Mouse (Mus musculus): ENCODE data around the gene H2-Ob. TPM values are rescaled to one million over a fixed set of nuclear protein-coding genes. Genes with fewer than 3 reads are reported as not detected.
A peak's percentile ranks its signal among the peaks of the same experiment; 100 is the strongest.

Gene H2-Ob
- total RNA-seq, 2 experiments from 2014 or later, result 0.16 to 0.18 TPM

DNA sequence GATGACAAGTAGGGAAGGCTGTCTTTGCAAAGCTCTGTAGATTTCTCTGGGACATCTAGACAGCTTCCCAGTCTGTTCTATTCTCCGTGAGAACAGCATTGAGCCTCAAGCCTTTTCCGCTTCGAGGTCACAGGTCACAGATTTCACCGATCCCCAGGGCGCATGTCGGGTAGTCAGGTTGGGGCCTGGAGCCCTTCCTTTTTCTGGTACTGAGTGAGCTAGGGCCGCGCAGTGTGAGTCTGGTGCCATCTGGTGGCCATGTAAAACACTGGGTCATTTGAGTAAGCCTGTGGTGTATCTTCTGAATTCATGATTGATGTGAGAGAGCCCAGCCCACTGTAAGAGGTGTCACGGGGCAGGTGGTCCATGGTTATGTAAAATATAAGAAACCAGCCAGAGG lies 3.8 kb upstream of the H2-Ob start:
- Histone ChIP-seq H3K27ac (no peak overlapping the region), H3K4me3 (no peak overlapping the region)
- intact Hi-C loops (cut with DNase I), result loop anchor here (2.0 to 5.0 kb wide), 2 partner anchors 64 to 158 kb away; no protein-coding TSS in a partner anchor
- peak; percentile 68 for DNase-seq (ENCODE audit: extremely low spot score in 1 of 2, low spot score in 2 of 2)
- TF ChIP-seq CTCF (IDR thresholded peaks at IDR 0.05), result peak; percentile 91

- TF ChIP-seq CTCF (IDR thresholded peaks at IDR 0.05), result no peak
- intact Hi-C loops (cut with DNase I), result loop anchor here (5.0 kb wide), 1 partner anchor 159 kb away; no protein-coding TSS in a partner anchor
Observed at GRCm38 (mm10) chr17:34236691-34237090, 2.0 kb upstream of the H2-Ob start.

DNA sequence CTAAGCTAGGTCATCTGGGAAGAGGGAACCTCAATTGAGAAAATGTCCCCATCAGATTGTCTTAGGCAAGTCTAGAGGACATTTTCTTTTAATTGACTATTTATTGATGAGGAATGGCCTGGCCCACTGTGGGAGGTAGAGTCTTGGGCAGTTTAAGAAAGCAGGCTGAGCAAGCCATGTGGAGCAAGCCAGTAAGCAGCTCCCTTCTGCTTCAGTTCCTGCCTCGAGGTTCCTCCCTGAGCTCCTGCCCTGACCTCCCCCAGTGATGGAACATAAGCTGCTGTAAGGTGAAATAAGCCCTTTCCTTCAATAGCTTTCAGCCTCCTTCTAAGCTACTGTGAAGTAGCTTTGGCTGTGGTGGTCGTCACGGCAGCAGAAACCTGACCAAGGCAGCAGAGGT lies 962 bp upstream of the H2-Ob start:
- H3K4me3 ChIP-seq, result no peak overlapping the region
- TF ChIP-seq CTCF (IDR thresholded peaks at IDR 0.05), result no peak
- no peak overlapping the region for H3K27ac ChIP-seq
- intact Hi-C loops (cut with DNase I), result loop anchor here (5.0 kb wide), 1 partner anchor 160 kb away; no protein-coding TSS in a partner anchor
- no peak for DNase-seq (ENCODE audit: extremely low spot score in 1 of 2, low spot score in 2 of 2)

More at GRCm38 (mm10) chr17:34236691-34237090, 2.0 kb upstream of the H2-Ob start:
- Histone ChIP-seq H3K27ac (no peak overlapping the region), H3K4me3 (no peak overlapping the region)
- no peak for DNase-seq (ENCODE audit: extremely low spot score in 1 of 2, low spot score in 2 of 2)

- Histone ChIP-seq H3K4me3 (no peak overlapping the region), H3K27ac (no peak overlapping the region)
- DNase-seq (ENCODE audit: extremely low spot score in 1 of 2, low spot score in 2 of 2), result no peak
- no peak for TF ChIP-seq CTCF (IDR thresholded peaks at IDR 0.05)
- intact Hi-C loops (cut with DNase I), result loop anchor here (5.0 to 10.0 kb wide), 2 partner anchors 162 to 325 kb away; partner anchors contain the start of gene Notch4
Observed at GRCm38 (mm10) chr17:34239601-34240041, 918 bp downstream of the H2-Ob start.

- TF ChIP-seq CTCF (IDR thresholded peaks at IDR 0.05), result no peak
- DNase-seq (ENCODE audit: extremely low spot score in 1 of 2, low spot score in 2 of 2), result no peak
- Histone ChIP-seq H3K27ac (no peak overlapping the region), H3K4me3 (no peak overlapping the region)
- intact Hi-C loops (cut with DNase I), result loop anchor here (10.0 kb wide), 1 partner anchor 324 kb away; the partner anchor contains the start of gene Notch4
Observed at GRCm38 (mm10) chr17:34240366-34240765, 1.7 kb downstream of the H2-Ob start.

DNA sequence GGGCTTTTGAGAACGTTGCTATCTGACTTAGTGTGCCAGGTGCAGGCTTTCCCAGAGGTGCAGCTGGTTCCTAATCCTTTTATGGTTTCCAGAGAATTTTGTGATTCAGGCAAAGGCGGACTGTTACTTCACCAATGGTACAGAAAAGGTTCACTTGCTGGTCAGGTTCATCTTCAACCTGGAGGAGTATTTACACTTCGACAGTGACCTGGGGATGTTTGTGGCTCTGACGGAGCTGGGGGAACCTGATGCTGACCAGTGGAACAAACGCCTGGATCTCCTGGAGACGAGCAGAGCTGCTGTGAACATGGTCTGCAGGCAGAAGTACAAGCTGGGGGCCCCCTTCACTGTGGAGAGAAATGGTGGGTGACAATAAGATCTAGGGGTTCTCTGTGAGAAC lies 2.2 kb downstream of the H2-Ob start:
- TF ChIP-seq CTCF (IDR thresholded peaks at IDR 0.05), result no peak
- no peak for DNase-seq (ENCODE audit: extremely low spot score in 1 of 2, low spot score in 2 of 2)
- intact Hi-C loops (cut with DNase I), result loop anchor here (10.0 kb wide), 1 partner anchor 324 kb away; the partner anchor contains the start of gene Notch4
- Histone ChIP-seq H3K4me3 (no peak overlapping the region), H3K27ac (no peak overlapping the region)

DNA sequence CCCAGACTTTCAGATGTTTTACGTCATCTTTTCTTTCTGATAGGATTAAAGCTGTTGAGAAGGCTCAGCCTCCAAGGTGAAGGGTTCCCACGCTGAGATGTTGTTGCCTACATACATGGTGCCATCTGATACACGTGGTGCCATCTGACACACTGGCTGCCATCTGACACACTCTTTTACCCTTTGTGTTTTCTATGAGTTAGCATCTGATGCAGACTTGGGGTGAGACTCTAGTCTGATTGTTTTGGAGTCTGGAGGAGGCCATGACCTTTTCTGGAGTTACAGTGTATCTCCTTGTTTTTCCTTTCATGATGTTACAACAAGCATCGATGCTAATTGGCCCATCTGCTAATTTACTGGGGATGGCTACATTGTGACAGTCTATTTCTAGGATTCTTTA lies 6.0 kb downstream of the H2-Ob start:
- DNase-seq (ENCODE audit: extremely low spot score in 1 of 2, low spot score in 2 of 2), result no peak

GRCm38 (mm10) chr17:34247047-34247446 lies 8.3 kb downstream of the H2-Ob start:
- TF ChIP-seq CTCF (IDR thresholded peaks at IDR 0.05), result peak; percentile 42
- no peak for DNase-seq (ENCODE audit: extremely low spot score in 1 of 2, low spot score in 2 of 2)
- intact Hi-C loops (cut with DNase I), result loop anchor here (1.0 to 10.0 kb wide), 2 partner anchors 66 to 318 kb away; partner anchors contain the start of gene Notch4
- H3K27ac ChIP-seq, result no peak overlapping the region
- no peak overlapping the region for H3K4me3 ChIP-seq

More for the DNA sequence above, 6.0 kb downstream of the H2-Ob start:
- Histone ChIP-seq H3K4me3 (no peak overlapping the region), H3K27ac (no peak overlapping the region)
- TF ChIP-seq CTCF (IDR thresholded peaks at IDR 0.05), result no peak
- intact Hi-C loops (cut with DNase I), result loop anchor here (10.0 kb wide), 1 partner anchor 320 kb away; the partner anchor contains the start of gene Notch4

DNA sequence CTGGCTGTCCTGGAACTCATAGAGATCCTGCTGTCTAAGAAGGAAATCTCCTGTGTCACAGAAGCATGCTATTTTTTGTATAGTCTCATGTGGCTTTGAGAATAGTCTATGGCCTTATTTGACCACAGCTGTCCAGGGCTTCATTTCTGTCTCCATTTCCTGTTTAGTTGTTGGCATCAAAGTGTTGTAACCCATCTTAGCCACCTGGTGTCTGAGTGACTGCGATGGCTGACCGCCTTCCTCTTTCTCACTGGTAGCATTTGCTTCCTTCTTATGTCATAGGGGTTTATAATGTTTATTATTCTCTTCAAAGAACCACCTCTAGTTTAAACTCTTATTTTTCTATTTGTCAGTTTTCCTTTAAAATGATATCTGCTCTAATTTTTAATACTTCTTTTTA lies 10.1 kb downstream of the H2-Ob start:
- no peak overlapping the region for H3K4me3 ChIP-seq
- intact Hi-C loops (cut with DNase I), result loop anchor here (10.0 kb wide), 1 partner anchor 316 kb away; the partner anchor contains the start of gene Notch4
- H3K27ac ChIP-seq, result no peak overlapping the region
- no peak for DNase-seq (ENCODE audit: extremely low spot score in 1 of 2, low spot score in 2 of 2)
- TF ChIP-seq CTCF (IDR thresholded peaks at IDR 0.05), result no peak

DNA sequence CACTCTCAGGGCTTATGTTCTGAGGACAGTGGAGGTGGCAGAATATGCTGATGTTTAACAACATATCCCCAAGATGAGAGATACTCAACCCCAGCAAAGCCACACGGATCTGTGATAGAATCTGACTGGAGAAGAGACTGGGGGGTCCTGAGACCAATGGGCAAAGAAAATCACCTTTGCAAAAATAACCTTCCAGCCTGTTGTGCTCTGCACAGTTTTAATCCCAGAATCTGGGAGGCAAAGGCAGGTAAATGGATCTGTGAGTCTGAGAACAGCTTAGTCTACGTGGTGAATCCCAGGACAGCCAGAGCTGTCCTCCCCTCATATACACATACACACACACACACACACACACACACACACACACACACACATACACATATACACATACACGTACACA lies 10.7 kb downstream of the H2-Ob start:
- no peak for TF ChIP-seq CTCF (IDR thresholded peaks at IDR 0.05)
- Histone ChIP-seq H3K4me3 (no peak overlapping the region), H3K27ac (no peak overlapping the region)
- intact Hi-C loops (cut with DNase I), result loop anchor here (10.0 kb wide), 1 partner anchor 315 kb away; the partner anchor contains the start of gene Notch4
- DNase-seq (ENCODE audit: extremely low spot score in 1 of 2, low spot score in 2 of 2), result no peak

- TF ChIP-seq CTCF (IDR thresholded peaks at IDR 0.05), result peak; percentile 85
- H3K27ac ChIP-seq, result no peak overlapping the region
- DNase-seq (ENCODE audit: extremely low spot score in 1 of 2, low spot score in 2 of 2), result peak; percentile 40 to 42
Observed at GRCm38 (mm10) chr17:34249878-34250277, 11.2 kb downstream of the H2-Ob start.

GRCm38 (mm10) chr17:34251666-34252065 lies 13.0 kb downstream of the H2-Ob start:
- TF ChIP-seq CTCF (IDR thresholded peaks at IDR 0.05), result peak; percentile 1; the same call in 1 of the 2 replicates
- intact Hi-C loops (cut with DNase I), result no loop called here
- H3K27ac ChIP-seq, result no peak overlapping the region
- no peak overlapping the region for H3K4me3 ChIP-seq
- DNase-seq (ENCODE audit: extremely low spot score in 1 of 2, low spot score in 2 of 2), result no peak

More at GRCm38 (mm10) chr17:34249878-34250277, 11.2 kb downstream of the H2-Ob start:
- no peak overlapping the region for H3K4me3 ChIP-seq
- intact Hi-C loops (cut with DNase I), result loop anchor here (1.0 to 10.0 kb wide), 3 partner anchors 99 to 315 kb away; partner anchors contain the start of gene Notch4
